Mouse (Mus musculus): ENCODE results near the gene Uqcc3. TPM values are rescaled to one million over a fixed set of nuclear protein-coding genes. Genes with fewer than 3 reads are reported as not detected.
"Not testable (repeated sequence)": the region's sequence is repeated elsewhere in the genome, so short reads cannot be mapped to it uniquely, and the experiment has no call there.

Gene Uqcc3
- total RNA-seq, 2 experiments from 2014 or later, result 55.9 to 62.8 TPM

DNA sequence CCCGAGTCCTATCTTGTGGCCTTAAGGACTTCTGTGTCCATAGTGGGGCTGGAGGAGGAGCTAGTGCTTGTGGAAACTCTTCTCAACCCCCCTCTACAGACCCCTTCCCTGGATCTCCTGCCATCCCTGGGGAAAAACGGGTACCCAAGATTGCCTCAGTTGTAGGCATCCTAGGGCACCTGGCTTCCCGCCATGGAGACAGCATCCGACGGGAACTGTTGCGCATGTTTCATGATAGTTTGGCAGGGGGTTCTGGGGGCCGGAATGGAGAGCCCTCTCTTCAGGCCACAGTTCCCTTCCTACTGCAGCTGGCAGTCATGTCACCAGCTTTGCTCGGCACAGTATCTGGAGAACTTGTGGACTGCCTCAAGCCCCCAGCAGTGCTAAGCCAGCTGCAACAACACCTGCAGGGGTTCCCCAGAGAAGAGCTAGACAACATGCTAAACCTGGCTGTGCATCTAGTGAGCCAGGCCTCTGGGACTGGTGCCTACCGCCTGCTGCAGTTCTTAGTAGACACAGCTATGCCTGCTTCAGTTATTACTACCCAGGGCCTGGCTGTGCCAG, 14.8 kb upstream of the Uqcc3 start:
- no peak for DNase-seq

DNA sequence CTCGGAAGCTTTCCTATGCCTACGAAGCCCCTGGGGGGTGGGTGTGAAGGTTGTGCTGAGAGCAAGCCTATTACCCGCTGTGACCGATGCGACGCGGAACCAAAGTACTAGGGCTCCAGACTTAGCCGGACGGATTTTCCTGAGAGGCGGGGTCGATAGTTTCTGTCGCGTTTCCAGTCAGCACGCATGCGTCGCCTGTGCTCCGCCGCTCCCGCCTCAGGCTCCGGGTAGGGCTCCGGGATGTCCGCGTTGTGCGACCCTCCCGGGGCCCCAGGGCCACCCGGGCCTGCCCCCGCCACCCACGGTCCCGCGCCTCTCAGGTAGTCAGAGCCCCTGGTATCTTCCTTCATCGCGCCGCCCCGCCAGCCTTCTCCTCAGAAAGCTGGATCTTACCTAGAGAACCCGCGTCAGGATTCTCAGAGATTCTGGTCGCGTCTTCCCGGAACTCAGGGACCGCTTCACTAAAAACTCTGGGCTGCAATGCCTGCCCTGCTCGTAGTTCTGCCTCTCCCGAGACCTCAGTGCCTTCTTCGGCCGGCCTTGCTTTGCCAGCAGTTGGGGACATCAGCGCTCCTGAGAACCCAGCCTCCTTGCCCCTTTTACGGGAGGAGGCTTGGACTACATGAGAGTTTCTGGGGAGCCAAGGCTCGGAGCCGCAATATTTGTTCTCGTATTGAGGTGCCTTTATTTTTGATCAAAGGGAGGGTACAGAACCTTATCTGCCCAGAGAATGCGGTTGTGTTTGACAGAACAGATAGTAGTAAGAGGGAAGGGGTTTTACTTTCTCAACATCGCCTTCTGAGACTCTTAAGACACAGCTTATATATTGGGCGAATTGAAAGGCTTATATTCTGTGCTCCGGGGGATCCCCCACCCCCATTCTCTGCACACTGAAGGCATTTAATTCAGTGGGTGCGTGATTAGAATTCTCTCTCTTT, 12.4 kb upstream of the Uqcc3 start, which contains the start of gene Ints5:
Gene Ints5 (plus strand): TSS at position 177 of the 938 bp plus-strand sequence.
- DNase-seq, result peak; percentile 89 to 94

DNA sequence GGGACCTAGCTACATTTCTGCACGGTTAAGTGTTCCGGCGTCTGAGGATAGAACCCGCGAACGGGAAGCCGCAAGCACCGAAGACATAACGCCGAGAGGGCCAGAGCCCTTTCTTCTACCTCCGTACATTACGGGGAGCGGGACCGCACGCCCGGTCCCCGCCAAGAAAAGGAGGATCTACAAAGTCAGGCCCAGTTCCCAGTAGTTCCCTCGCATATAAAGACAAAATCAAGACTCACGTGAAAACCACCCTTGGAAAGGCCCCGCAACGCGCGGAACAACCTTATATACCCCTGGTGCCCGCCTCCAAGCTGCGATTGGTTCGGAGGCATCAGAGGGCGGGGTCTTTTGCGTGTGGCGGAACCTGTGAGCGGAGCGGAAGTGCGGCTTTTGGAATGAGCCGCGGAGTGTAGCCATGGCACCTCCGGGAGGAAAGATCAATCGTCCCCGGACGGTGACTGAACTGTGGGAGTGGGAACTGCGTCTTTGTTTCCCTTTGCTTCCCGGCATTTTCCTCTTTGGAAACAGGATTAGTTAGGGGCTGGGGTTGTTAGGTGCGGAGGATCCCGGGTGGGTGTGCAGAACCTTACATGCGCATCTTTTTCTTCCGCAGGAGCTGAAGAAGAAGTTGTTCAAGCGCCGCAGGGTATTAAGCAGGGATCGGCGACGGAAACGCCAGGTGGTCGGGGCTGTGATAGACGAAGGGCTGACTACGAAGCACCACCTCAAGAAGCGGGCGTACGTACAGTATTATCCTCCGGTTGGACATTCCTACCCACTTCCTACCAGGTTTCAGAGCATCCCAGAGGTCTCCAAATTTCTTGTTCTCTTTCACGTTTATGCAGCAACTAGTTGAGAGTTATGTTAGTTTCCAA, 8.0 kb upstream of the Uqcc3 start, which contains the start of the genes 1810009A15Rik and Gm49416:
Gene 1810009A15Rik (plus strand): TSS at position 343 of the 875 bp plus-strand sequence.
Gene Gm49416 (plus strand): TSS at position 416 of the 875 bp plus-strand sequence.
- DNase-seq, result peak; percentile 97

DNA sequence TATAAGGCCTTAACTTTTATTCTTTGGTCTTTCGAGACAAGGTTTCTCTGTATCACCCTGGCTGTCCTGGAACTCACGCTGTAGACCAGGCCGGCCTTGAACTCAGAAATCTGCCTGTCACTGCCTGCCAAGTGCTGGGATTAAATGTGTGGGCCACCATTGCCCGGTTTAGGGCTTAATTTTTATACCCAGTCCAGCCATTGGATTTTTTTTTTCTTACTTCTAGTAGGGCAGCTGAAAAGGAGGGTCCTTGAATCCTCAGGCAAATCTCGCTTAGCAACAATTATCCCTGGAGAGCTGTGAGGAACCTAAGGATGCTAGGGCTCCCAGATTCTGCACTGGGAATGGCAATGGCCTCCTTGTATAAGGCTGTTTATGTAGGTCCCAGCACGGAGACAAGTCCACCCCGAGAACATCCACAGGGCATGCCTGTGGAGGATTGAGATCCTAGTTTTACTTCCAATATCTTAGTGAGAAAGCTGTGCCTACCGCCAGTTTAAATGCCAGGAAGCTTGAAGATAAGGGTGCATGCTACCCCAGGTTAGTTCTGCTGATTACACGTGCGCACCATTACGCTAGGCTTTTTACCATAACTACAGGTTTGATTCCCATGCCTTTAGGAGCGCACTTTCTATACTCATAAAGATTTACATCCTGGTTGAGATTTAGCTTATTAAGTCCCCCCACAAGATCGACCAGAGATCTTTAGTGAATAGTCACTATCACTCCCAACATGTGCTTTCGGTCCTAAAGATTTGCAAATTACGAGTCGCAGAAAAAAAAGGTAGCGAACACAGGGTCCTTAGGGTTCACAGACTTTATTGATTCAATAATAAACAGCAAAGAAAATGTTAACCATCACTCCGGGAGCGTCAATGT, 7.1 kb upstream of the Uqcc3 start:
- DNase-seq, result no peak

DNA sequence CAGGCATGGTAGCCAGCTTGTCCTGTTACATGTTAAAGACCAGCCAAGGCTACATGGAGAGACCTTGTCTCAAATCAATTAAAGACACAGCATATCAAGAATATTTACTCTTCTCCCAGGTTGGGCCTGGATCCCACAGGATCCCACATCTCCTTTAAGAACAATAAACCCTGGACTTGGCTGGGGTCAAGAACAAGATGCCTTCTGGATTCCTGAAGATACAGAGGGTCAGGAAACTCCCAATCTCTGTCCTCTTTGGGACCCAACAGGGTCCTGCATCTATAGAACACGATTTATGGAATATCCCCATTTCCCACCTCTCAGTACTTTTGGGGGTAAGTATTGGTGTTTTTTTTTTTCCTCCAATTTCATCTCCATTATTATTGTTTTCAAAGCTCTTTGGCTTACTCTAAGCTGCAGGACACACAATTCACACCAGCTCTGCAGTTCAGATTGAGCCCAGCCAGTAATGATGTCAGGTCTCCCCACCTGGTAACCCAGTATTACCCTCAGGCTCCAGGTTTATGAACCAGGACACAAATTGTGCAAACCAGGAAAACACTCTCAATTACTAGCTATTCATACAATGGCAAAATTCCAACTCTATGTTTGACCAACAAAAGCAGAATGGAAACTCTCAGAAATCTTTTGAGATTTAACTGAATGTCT, 6.3 kb upstream of the Uqcc3 start:
- no peak for DNase-seq

DNA sequence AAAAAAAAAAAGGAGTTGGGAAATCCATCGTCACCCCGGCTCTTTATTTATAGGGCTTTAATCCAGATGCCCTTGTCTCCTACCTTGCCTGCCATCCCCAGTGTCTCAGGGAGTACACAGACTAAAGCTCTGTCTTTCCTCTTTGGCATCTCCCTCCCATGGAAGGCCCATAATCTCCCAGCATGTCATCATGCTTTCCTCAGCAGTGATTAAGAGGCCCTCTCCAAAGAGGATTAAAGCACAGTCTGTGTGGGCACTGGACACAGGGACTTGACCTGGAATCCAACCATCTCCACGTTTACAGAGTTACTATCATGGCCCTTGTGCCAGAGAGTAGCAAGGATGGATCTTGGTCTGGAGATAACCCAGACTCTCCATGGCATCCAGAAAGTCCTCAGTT, 2.9 kb upstream of the Uqcc3 start, which contains the start of the genes Lbhd1 and Gm49403:
Gene Lbhd1 (plus strand): TSS at position 117 of the 400 bp plus-strand sequence.
Gene Gm49403 (plus strand): TSS at position 315 of the 400 bp plus-strand sequence.
- DNase-seq, result no peak

DNA sequence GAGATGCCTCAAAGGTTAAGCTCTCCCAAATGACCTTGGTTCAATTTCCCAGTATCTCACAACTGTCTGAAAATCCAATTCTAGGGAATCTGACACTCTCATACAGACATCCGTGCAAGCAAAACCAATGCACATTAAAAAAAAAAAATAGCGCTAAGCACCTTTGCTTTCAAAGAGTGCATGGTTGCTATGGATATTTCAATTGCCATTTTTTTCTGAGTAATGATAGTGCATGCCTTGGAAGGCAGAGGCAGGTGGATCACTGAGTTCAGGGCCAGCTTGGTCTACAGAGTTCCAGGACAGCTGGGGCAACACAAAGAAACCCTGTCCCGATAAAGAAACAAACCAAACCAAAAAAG, 290 bp upstream of the Uqcc3 start:
- DNase-seq, result no peak

DNA sequence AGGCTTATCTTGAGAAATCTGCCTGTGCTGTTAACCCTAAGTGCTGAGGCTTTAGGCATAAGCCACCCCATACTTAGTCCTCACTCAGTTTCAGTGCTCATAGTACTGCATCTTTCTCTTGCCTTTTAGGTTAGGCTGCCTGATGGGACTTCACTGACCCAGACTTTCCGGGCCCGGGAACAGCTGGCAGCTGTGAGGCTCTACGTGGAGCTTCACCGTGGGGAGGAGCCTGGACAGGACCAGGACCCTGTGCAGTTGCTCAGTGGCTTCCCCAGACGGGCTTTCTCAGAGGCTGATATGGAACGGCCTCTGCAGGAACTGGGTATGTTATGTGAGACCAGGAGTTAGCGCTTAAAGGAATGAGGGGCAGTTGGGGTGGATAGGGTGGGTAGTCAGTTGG, 5.7 kb downstream of the Uqcc3 start:
- DNase-seq, result no peak

DNA sequence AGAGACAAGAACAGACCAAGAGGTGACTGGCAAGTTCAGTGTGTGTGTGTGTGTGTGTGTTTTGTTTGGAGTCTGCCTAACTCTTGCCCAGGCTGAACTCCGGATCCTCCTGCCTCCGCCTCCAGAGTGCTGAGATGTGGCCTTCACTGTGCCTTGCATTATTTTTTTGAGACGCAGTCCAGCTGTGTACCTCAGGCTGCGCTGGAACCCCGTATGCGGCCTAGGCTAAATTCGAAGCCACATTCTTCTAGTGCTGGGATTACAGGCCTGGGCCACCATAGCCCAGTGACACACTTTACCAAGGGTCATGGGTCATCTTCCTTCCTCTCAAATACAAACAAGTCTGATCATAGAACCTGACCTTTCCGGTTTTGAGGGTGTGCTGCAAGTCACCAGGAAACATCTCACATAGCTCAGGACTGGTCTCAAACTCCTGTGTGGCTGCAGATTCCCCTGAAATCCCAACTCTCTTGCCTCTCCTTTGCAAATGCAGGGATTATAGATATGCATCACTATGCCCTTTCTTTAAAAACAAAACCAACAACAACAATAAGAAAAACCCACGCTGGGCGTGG, 8.4 kb downstream of the Uqcc3 start:
- no peak for DNase-seq

DNA sequence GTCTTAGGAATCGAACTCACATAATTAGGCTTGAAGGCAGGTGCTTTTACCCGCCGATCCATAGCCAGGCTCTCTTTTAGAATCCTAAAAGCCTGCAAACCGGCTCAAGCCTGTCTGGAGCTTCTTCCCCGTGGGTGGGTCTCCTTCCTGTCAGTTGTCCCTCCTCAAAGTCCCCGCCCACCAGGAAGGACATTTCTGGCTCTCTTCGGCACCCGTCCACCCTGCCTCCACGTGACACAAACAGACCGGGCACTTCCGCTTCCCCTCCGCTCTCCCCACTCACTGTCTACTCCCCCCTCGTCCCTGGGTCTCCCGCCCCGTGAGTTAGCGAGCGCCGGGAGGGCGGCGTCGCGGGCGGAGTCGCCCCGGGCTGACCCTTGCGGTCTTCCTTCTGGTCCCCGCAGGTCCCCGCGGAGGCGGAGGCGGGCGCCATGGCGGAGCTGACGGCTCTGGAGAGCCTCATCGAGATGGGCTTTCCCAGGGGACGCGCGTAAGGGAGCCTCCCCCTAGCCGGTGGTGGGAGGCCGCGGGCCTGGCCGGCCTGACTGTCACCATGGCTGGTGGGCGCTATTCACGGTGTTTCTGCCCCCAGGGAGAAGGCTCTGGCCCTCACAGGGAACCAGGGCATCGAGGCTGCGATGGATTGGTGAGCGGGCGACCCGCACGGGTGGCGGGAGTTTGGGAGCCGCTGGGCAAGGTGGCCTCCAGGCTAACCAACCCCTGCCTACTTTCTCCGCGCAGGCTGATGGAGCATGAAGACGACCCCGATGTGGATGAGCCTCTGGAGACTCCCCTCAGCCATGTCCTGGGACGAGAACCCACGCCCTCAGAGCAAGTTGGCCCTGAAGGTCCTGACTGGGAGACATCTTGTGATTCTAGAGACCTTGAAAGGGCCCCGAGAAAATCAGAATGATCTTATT, 9.2 kb downstream of the Uqcc3 start, which contains the start of gene Ubxn1:
Gene Ubxn1 (plus strand): TSS at position 230 of the 920 bp plus-strand sequence.
- DNase-seq, result peak; percentile 99

DNA sequence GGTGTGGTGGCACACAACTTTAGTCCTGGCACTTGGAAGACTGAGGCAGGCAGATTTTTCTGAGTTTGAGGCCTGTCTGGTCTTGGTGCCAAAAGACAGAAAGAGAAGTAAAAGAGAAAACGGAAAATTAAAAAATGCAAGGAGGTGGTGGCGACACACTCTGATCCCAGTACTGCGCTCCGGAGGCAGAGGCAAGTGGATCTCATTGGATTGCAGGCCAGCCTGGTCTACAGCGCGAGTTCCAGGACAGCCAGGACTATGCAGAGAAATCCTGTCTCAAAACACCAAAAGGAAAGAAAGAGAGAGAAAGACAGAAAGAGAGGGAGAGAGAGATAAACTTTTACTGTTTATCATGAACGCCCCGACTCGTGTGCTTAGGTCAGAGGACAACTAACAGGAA, 9.9 kb downstream of the Uqcc3 start:
- no peak for DNase-seq

DNA sequence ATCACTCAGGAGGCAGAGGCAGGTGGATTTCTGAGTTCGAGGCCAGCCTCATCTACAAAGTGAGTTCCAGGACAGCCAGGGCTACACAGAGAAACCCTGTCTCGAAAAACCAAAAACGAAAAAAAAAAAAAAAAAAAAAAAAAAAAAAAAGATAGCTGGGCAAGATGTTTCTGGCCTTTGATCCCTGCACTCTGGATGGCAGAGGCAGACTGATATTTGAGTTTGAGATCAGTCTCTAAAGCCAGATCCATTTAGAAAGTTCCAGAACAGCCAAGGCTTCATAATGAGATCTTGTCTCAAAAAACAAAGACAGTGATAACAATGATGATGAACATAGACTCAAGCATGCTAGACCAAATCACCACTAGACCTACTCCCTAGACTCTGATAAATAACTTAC, 10.3 kb downstream of the Uqcc3 start:
- not testable (repeated sequence) for DNase-seq

DNA sequence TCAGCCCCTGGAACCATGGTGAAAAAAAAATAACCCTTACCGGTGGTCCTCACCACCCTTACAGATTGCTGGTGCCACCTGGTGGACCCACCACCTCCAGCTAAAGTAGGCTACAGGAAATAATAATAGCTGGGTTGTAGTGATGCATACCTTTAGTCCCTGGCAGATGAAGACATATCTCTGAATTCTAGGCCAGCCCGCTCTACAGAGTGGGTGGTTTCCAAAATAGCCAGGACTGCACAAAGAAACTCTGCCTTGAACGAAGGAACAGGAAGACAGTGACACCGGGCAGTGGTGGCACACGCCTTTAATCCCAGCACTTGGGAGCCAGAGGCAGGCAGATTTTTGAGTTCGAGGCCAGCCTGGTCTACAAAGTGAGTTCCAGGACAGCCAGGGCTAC, 16.5 kb downstream of the Uqcc3 start:
- DNase-seq, result no peak

DNA sequence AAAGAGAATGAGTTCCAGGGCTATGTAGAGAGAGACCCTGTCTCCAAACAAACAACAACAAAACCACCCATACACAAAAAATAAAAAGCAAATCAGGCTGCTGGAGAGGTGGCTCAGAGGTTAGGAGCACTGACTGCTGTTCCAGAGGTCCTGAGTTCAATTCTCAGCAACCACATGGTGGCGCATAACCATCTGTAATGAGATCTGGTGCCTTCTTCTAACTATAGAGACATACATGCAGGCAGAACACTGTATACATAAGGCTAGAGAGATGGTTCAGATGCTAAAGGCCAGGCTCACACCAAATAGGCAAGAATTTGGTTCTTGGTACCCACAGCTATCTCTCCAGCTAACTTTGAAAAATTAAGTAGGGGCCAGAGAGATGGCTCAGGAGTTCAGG, 21.7 kb downstream of the Uqcc3 start:
- DNase-seq, result peak in 1 of 2 experiments; percentile 49

DNA sequence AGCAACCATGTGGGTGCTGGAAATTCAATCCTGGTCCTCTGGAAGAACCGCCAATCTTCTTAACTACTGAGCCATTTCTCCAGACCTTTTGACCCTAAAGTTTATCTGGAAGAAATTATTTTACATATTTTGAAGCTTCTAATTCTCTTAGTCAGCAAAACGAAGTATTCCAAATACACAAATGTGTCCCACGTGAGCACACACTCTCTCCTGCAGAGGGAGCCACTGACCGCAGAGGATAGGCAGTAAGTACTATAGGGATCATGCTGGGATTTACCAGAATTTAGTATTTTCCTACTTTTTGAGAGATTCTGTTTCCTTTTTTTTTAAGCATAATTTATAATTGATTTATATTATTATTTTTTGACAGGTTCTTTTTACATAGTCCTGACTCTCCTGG, 23.0 kb downstream of the Uqcc3 start:
- DNase-seq, result peak; percentile 49 to 66

DNA sequence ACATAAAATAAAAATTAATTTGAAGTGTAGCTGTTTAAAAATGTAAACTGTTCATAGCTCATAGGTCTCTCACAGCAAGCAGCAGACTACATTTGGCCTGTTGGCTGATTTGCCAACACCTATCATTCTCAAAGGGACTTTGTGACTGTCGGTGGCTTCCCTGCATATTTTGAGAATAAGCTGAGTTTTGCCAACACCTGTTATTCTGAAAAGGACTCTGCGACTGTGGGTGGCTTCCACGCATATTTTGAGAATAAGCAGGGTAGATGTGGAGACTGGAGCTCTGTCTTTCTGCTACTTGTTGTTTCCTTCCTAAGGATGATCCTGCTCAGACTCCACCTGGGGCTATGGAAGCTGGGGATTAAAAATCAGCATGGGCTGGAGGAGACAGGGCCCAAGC, 27.6 kb downstream of the Uqcc3 start:
- DNase-seq, result no peak

DNA sequence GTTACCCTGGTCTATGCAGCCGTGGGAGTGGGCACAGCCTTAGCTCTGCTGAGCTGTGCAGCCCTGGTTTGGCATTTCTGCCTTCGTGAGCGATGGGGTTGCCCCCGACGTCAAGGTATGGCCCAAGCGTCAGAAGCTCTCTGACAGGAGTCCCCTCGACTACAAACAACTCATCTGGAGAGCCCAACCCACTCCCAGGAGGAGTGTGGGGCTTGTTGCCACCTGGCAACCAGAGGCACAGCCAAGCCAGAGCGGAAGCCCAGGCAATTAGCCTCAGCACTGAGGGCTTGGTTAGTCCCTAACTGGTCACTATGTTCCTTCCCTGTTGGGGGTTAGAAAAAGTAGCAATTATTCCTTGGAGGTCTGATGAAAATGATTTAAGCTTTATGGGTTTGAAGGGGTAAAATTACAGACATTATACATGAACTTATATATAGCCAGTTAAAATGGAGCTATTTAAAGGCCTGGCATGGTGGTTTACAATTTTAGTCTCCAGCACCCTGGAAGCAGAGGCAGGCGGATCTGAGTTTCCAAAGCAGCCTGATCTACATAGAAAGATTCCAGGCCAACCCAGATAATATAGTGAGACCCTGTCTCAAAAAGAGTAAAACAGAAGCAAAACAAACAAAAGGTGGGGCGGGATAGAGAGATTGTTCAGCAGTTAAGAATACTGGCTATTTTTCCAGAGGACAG, 28.3 kb downstream of the Uqcc3 start:
- DNase-seq, result peak; percentile 53 to 59

DNA sequence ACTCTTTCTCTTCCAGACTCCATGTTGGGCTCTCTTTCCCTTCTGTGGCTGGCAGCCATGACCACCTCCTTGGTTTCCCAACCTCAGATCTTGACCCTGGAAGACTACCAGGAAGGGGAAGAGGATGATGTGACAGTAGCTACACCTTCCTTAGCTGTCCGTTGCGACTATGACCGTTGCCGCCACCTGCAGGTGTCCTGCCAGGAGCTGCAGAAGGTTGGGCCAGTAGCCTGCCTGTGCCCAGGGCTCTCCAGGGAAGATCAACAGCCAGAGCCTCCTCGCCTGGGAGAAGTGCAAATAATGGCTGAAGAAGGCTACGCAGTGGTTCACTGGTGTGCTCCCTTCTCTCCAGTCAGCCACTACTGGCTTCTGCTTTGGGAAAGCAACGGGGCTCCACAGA, 29.1 kb downstream of the Uqcc3 start:
- peak in 1 of 2 experiments; percentile 24 for DNase-seq
